Mouse (Mus musculus): Measurements from ENCODE around the gene Speg. TPM values are rescaled to one million over a fixed set of nuclear protein-coding genes. Genes with fewer than 3 reads are reported as not detected.
A peak's percentile ranks its signal among the peaks of the same experiment; 100 is the strongest.

The Speg gene
- polyA plus RNA-seq, 1 experiment from 2014 or later: 9.4 TPM

DNA sequence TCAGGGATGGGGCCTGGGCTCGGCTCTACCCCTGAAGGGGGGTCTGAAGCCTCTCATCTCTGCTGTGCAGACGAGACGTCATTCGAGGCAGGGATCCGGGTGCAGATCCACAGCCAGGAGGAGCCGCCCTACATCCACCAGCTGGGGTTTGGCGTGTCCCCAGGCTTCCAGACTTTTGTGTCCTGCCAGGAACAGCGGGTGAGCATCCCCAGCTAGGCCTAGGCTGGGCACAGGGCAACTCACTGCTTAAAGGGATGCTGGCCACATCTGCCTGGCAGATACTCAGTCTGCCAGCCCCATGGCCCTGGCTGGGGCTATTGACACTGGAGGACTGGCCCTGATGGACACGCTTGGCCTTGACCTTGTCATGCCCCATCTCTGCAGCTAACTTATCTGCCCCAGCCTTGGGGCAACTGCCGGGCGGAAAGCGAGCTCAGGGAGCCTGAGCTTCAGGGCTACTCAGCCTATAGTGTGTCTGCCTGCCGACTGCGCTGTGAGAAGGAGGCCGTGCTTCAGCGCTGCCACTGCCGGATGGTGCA is 94.3 kb downstream of the Speg start:
- no peak overlapping the region for H3K4me3 ChIP-seq (replicated peaks)
- H3K36me3 ChIP-seq (replicated peaks): no peaks in the 10 kb centered on the region
- peaks cover 18% of the 10 kb centered on the region for H3K4me1 ChIP-seq (replicated peaks)
- 64% methylated on average over 17 of the region's 17 CpGs for WGBS (ENCODE audit: insufficient replicate concordance)
- H3K9ac ChIP-seq: no peak overlapping the region
- no peak for ATAC-seq (ENCODE audit: insufficient read depth)
- no peak overlapping the region for H3K4me2 ChIP-seq
- peaks cover 93% of the 10 kb centered on the region for H3K27me3 ChIP-seq
- H3K27ac ChIP-seq (replicated peaks): no peak overlapping the region
- no peaks in the 10 kb centered on the region for H3K9me3 ChIP-seq (replicated peaks)

GRCm38 (mm10) chr1:75476441-75476840 is 101.3 kb downstream of the Speg start:
- 82% methylated on average over 11 of the region's 11 CpGs for WGBS (ENCODE audit: insufficient replicate concordance)
- no peak for ATAC-seq (ENCODE audit: insufficient read depth)
- Histone ChIP-seq H3K27ac (replicated peaks) (no peak overlapping the region), H3K9ac (no peak overlapping the region), H3K27me3 (peaks cover 98% of the 10 kb centered on the region), H3K4me3 (replicated peaks) (no peak overlapping the region), H3K9me3 (replicated peaks) (no peaks in the 10 kb centered on the region), H3K4me1 (replicated peaks) (peaks cover 28% of the 10 kb centered on the region), H3K36me3 (replicated peaks) (no peaks in the 10 kb centered on the region), H3K4me2 (no peak overlapping the region)

GRCm38 (mm10) chr1:75477264-75477965 is 102.3 kb downstream of the Speg start:
- no peak for ATAC-seq (ENCODE audit: insufficient read depth)
- peak overlapping the region; percentile 68 for H3K4me3 ChIP-seq (replicated peaks)
- H3K36me3 ChIP-seq (replicated peaks): no peaks in the 10 kb centered on the region
- H3K4me2 ChIP-seq: peak overlapping the region; percentile 94
- no peaks in the 10 kb centered on the region for H3K9me3 ChIP-seq (replicated peaks)
- no peak overlapping the region for H3K9ac ChIP-seq
- H3K27ac ChIP-seq (replicated peaks): no peak overlapping the region
- H3K27me3 ChIP-seq: peaks cover 99% of the 10 kb centered on the region
- H3K4me1 ChIP-seq (replicated peaks): peaks cover 28% of the 10 kb centered on the region
- WGBS (ENCODE audit: insufficient replicate concordance): 9% methylated on average over 35 of the region's 35 CpGs

DNA sequence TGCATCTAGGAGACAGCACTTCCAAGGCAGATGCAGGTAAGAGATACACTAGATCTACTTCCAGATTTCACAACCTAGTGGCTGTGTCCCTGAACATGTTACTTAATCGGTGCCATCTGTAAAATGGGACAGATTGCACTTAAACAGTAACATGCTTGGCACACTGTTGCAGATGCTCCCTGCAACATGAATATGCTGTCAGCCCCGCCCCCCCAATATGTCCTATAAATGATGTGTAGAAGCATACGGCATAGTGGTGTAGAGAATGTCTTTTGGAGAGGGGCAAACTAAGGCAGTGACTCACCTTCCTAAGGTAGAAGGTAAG is 102.8 kb downstream of the Speg start:
- H3K4me1 ChIP-seq (replicated peaks): peaks cover 28% of the 10 kb centered on the region
- peak overlapping the region; percentile 94 for H3K4me2 ChIP-seq
- H3K9ac ChIP-seq: no peak overlapping the region
- ATAC-seq (ENCODE audit: insufficient read depth): no peak
- H3K27ac ChIP-seq (replicated peaks): no peak overlapping the region
- WGBS (ENCODE audit: insufficient replicate concordance): 27% methylated on average over 3 of the region's 3 CpGs
- no peaks in the 10 kb centered on the region for H3K9me3 ChIP-seq (replicated peaks)
- peak overlapping the region; percentile 68 for H3K4me3 ChIP-seq (replicated peaks)
- peaks cover 99% of the 10 kb centered on the region for H3K27me3 ChIP-seq
- no peaks in the 10 kb centered on the region for H3K36me3 ChIP-seq (replicated peaks)

DNA sequence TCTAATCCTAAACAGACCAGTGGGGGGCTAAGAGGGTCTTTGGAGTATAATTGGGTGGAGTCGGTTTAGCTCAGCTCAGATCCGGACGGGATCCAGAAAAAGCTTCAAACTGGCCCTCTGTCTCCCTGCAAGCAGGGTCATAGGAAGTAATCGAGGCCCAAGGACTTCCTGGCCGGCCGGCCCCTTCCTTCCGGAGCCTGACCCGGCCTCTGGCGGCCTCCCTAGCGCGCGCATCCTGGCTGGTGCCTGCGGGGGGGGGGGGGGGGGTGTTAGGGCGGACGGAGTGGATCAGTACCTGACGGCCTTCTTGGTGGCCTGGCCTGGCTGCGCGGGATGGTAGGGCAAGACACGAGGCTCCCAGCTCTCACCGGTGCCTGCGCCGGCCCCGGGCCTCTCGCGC is 103.4 kb downstream of the Speg start:
- no peaks in the 10 kb centered on the region for H3K9me3 ChIP-seq (replicated peaks)
- H3K36me3 ChIP-seq (replicated peaks): no peaks in the 10 kb centered on the region
- peak overlapping the region; percentile 94 for H3K4me2 ChIP-seq
- H3K9ac ChIP-seq: peak overlapping the region; percentile 51
- peak overlapping the region; percentile 68 for H3K4me3 ChIP-seq (replicated peaks)
- WGBS (ENCODE audit: insufficient replicate concordance): 1% methylated on average over 21 of the region's 25 CpGs
- ATAC-seq (ENCODE audit: insufficient read depth): peak; percentile 8
- H3K27me3 ChIP-seq: peaks cover 99% of the 10 kb centered on the region
- peaks cover 28% of the 10 kb centered on the region for H3K4me1 ChIP-seq (replicated peaks)
- H3K27ac ChIP-seq (replicated peaks): no peak overlapping the region

DNA sequence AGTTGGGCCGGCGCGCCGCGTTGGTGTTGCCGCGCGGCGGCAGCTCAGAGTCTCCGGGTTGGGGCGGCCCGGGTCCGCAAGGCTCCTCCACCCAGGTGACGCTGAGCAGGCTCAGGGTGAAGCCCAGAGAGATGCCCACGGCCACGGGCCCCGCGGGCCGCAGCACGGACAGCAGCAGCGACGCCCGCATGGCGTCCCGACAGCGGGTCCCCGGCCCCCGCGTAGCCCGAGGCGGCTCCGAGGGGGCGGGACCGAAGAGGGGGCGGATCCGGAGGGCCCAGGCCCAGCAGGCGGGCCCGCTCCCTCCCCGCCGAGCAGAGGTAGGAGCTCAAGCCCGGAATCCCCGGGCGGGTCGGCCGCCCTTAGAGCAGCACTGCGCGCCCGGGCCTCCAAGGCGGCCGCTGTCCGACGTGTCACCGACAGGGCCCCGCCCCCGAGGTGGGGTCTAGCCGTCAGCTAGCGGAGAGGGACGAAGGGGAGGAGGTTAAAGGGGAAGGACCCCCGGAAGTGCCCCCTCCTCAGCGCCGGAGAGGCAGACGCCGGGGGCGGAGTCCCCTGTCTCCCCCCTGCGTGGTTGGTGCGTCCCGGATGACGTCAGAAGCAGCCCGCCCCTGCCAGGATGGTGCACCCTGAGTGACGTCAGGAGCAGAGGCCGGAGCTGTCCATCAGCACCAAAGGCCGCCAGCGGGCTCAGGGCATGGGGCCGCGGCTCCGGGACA is 104.0 kb downstream of the Speg start, which contains the start of the genes Chpf and Tmem198:
Chpf (minus strand) TSS at position 392 of the 719 bp plus-strand sequence.
Tmem198 (plus strand) TSS at position 617 of the 719 bp plus-strand sequence.
- ATAC-seq (ENCODE audit: insufficient read depth): peak; percentile 88
- Histone ChIP-seq H3K9ac (peak within 1 kb of the TSS; percentile 51), H3K27me3 (peaks cover 99% of the 10 kb centered on the region), H3K36me3 (replicated peaks) (no peaks in the 10 kb centered on the region), H3K4me2 (peak within 1 kb of the TSS; percentile 94), H3K9me3 (replicated peaks) (no peaks in the 10 kb centered on the region), H3K4me1 (replicated peaks) (peaks cover 28% of the 10 kb centered on the region), H3K4me3 (replicated peaks) (peak within 1 kb of the TSS; percentile 68), H3K27ac (replicated peaks) (0 out of 2 replicates have a peak within 1 kb of the TSS, but pooled peaks have one; percentile 57)
- under 1% methylated on average over 76 of the region's 76 CpGs for WGBS (ENCODE audit: insufficient replicate concordance)

GRCm38 (mm10) chr1:75479635-75479989 is 104.5 kb downstream of the Speg start:
- WGBS (ENCODE audit: insufficient replicate concordance): 4% methylated on average over 24 of the region's 24 CpGs

GRCm38 (mm10) chr1:75480036-75480435 is 104.9 kb downstream of the Speg start:
- 0 out of 2 replicates have a peak overlapping the region, but pooled peaks have one; percentile 68 for H3K4me3 ChIP-seq (replicated peaks)
- H3K9me3 ChIP-seq (replicated peaks): no peaks in the 10 kb centered on the region
- H3K36me3 ChIP-seq (replicated peaks): no peaks in the 10 kb centered on the region
- no peak for ATAC-seq (ENCODE audit: insufficient read depth)
- H3K9ac ChIP-seq: no peak overlapping the region
- no peak overlapping the region for H3K27ac ChIP-seq (replicated peaks)
- peaks cover 100% of the 10 kb centered on the region for H3K27me3 ChIP-seq
- peak overlapping the region; percentile 94 for H3K4me2 ChIP-seq
- peaks cover 28% of the 10 kb centered on the region for H3K4me1 ChIP-seq (replicated peaks)
- 17% methylated on average over 13 of the region's 13 CpGs for WGBS (ENCODE audit: insufficient replicate concordance)

More at GRCm38 (mm10) chr1:75479635-75479989, 104.5 kb downstream of the Speg start:
- H3K27ac ChIP-seq (replicated peaks): no peak overlapping the region
- no peaks in the 10 kb centered on the region for H3K9me3 ChIP-seq (replicated peaks)
- no peaks in the 10 kb centered on the region for H3K36me3 ChIP-seq (replicated peaks)
- H3K4me2 ChIP-seq: peak overlapping the region; percentile 94
- no peak overlapping the region for H3K9ac ChIP-seq
- ATAC-seq (ENCODE audit: insufficient read depth): no peak
- H3K4me3 ChIP-seq (replicated peaks): peak overlapping the region; percentile 68
- H3K4me1 ChIP-seq (replicated peaks): peaks cover 28% of the 10 kb centered on the region
- H3K27me3 ChIP-seq: peaks cover 100% of the 10 kb centered on the region

DNA sequence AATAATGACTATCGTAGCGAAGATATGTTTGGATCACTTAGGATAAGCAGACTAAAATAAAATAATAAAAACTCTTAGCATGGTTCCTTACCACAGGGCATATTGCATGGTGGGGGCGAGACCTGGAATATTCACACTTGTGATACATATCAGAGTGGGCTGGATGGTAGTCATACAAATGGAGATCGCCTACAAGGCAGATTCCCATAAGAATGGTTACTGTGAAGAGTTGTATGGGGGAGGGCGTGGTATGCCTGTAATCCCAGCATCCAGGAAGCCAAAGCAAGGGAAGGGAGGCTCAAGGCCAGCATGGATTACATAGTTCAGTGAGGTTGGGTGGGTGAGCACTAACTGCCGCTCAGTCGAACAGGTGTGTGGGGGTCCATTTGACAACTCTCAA is 105.6 kb downstream of the Speg start:
- Histone ChIP-seq H3K27me3 (peaks cover 100% of the 10 kb centered on the region), H3K36me3 (replicated peaks) (no peaks in the 10 kb centered on the region), H3K4me3 (replicated peaks) (no peak overlapping the region), H3K27ac (replicated peaks) (no peak overlapping the region), H3K9ac (no peak overlapping the region), H3K4me2 (no peak overlapping the region), H3K4me1 (replicated peaks) (peaks cover 28% of the 10 kb centered on the region), H3K9me3 (replicated peaks) (no peaks in the 10 kb centered on the region)
- no peak for ATAC-seq (ENCODE audit: insufficient read depth)
- WGBS (ENCODE audit: insufficient replicate concordance): 61% methylated on average over 7 of the region's 7 CpGs
